Mouse (Mus musculus) spleen, adult 2 months (tissue): ENCODE results near the gene Cnot10.

Experiments
- CTCF ChIP-seq: fragments of 200-500 bp; IDR thresholded peaks from 2 replicates; pipeline ENCODE4 v1.5.1; 2011; ENCODE audit warnings: mild to moderate bottlenecking, inconsistent platforms; ENCODE audit not compliant: insufficient read depth, insufficient read length, insufficient replicate concordance; ENCODE audit errors: extremely low read depth
- POLR2A ChIP-seq: fragments of 200-500 bp; IDR thresholded peaks from 2 replicates; pipeline ENCODE4 v1.6.1; 2011; ENCODE audit warnings: low read depth, low read length, inconsistent platforms

DNA sequence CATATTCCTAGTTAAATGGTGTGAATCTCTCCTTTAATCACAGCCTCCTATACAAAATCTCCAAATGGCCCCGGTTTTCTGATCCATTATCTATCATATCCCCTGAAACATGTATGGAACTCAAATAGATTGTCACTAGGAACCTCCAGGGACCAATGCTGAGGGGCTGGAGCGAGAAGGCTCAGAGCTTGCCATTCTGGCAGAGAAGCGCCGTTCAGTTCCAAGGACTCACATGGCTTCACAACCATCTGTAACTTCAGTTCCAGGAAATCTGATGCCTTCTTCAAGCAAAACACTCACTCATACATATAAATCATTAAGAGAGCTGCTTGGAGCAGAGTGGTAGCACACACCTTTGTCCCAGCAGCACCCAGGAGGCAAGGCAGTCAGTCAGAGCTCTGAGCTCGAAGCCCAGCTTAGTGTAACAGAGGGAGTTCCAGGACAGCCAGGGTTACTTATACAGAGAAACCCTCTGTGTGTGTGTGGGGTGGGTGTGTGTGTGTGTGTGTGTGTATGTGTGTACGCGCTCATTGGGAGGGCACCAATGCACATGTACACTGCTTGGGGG, 100.9 kb downstream of the Cnot10 start:
- TF ChIP-seq POLR2A (no peak), CTCF (no peak)
